Mouse (Mus musculus) heart, embryonic 12.5 days (tissue): Measurements from ENCODE around the gene Txnrd2. TPM values are rescaled to one million over a fixed set of nuclear protein-coding genes. Genes with fewer than 3 reads are reported as not detected.

Source experiments
- ATAC-seq: fragments of 200-750 bp; cut with Nextera tagmentation; 2 replicates; pipeline ENCODE4 v1.8.0; 2017; ENCODE audit warnings: moderate TSS enrichment, moderate library complexity; ENCODE audit not compliant: insufficient number of reproducible peaks, low FRiP score
- H3K27ac ChIP-seq: fragments of 300-500 bp; sonication (generic); 2 replicates; pipeline ENCODE4 v1.5.1; 2016; ENCODE audit warnings: mild to moderate bottlenecking, moderate library complexity; ENCODE audit not compliant: poor library complexity, severe bottlenecking
- H3K27me3 ChIP-seq: fragments of 300-500 bp; sonication (generic); replicated peaks from 2 replicates; pipeline ENCODE4 v1.6.1; 2016; ENCODE audit warnings: mild to moderate bottlenecking, moderate library complexity
- H3K36me3 ChIP-seq: fragments of 300-500 bp; sonication (generic); 2 replicates; pipeline ENCODE4 v1.6.1; 2016; ENCODE audit warnings: mild to moderate bottlenecking, moderate library complexity
- H3K4me1 ChIP-seq: fragments of 300-500 bp; sonication (generic); replicated peaks from 2 replicates; pipeline ENCODE4 v1.6.1; 2016; ENCODE audit warnings: mild to moderate bottlenecking
- H3K4me2 ChIP-seq: fragments of 300-500 bp; sonication (generic); 2 replicates; pipeline ENCODE4 v1.6.1; 2016; ENCODE audit warnings: mild to moderate bottlenecking, moderate library complexity
- H3K4me3 ChIP-seq: fragments of 300-500 bp; sonication (generic); 2 replicates; pipeline ENCODE4 v1.5.1; 2016; ENCODE audit warnings: mild to moderate bottlenecking
- H3K9ac ChIP-seq: fragments of 300-500 bp; sonication (generic); 2 replicates; pipeline ENCODE4 v1.6.1; 2016; ENCODE audit warnings: mild to moderate bottlenecking, moderate library complexity
- H3K9me3 ChIP-seq: fragments of 300-500 bp; sonication (generic); replicated peaks from 2 replicates; pipeline ENCODE4 v1.6.1; 2016; ENCODE audit warnings: mild to moderate bottlenecking, moderate library complexity
- whole genome bisulfite sequencing: fragments of 180-500 bp; shearing (Covaris S2); methylation state at CpG from one replicate; pipeline ENCODE4 v1.1.7; 2016; 5-methylcytosine and 5-hydroxymethylcytosine counted together
- polyA plus RNA-seq: library from polyadenylated mRNA; unstranded; fragments of >200 nt; fragmentation: Nextera tagmentation; extraction: Ambion mirVana; gene quantifications from 2 replicates; pipeline ENCODE4 v1.2.1, GENCODE M21; 2016

Txnrd2 gene
- polyA plus RNA-seq, 1 experiment from 2014 or later = 34.9 TPM

GRCm38 (mm10) chr16:18386451-18386850 lies 39.7 kb upstream of the Txnrd2 start:
- WGBS = 83% methylated on average over 7 of the region's 7 CpGs
- no peaks in the 10 kb centered on the region for H3K36me3 ChIP-seq
- H3K27ac ChIP-seq = no peak overlapping the region
- ATAC-seq = no peak
- no peak overlapping the region for H3K9ac ChIP-seq
- no peaks in the 10 kb centered on the region for H3K9me3 ChIP-seq
- H3K27me3 ChIP-seq = no peaks in the 10 kb centered on the region
- no peak overlapping the region for H3K4me2 ChIP-seq
- H3K4me3 ChIP-seq = no peak overlapping the region
- peaks cover 31% of the 10 kb centered on the region for H3K4me1 ChIP-seq

GRCm38 (mm10) chr16:18386972-18387371 lies 39.2 kb upstream of the Txnrd2 start:
- H3K36me3 ChIP-seq = no peaks in the 10 kb centered on the region
- 42% methylated on average over 3 of the region's 3 CpGs for WGBS
- no peak for ATAC-seq
- no peaks in the 10 kb centered on the region for H3K27me3 ChIP-seq
- H3K4me2 ChIP-seq = no peak overlapping the region
- H3K9me3 ChIP-seq = no peaks in the 10 kb centered on the region
- peaks cover 31% of the 10 kb centered on the region for H3K4me1 ChIP-seq
- H3K27ac ChIP-seq = peak overlapping the region; percentile 41; the same call in 1 of the 2 replicates
- H3K4me3 ChIP-seq = no peak overlapping the region
- no peak overlapping the region for H3K9ac ChIP-seq

- peak overlapping the region; percentile 17; the same call in 1 of the 2 replicates for H3K4me2 ChIP-seq
- H3K9ac ChIP-seq = peak overlapping the region; percentile 37; the same call in 1 of the 2 replicates
- H3K4me3 ChIP-seq = no peak overlapping the region
- H3K27me3 ChIP-seq = no peaks in the 10 kb centered on the region
- ATAC-seq = no peak
- WGBS = 27% methylated on average over 5 of the region's 7 CpGs
- H3K9me3 ChIP-seq = no peaks in the 10 kb centered on the region
- H3K4me1 ChIP-seq = peaks cover 38% of the 10 kb centered on the region
- H3K36me3 ChIP-seq = no peaks in the 10 kb centered on the region
- peak overlapping the region; percentile 62; the same call in 1 of the 2 replicates for H3K27ac ChIP-seq
Measured at GRCm38 (mm10) chr16:18387704-18388582, 38.2 kb upstream of the Txnrd2 start.

- Histone ChIP-seq H3K27me3 (no peaks in the 10 kb centered on the region), H3K9me3 (no peaks in the 10 kb centered on the region), H3K4me2 (no peak overlapping the region), H3K27ac (no peak overlapping the region), H3K36me3 (no peaks in the 10 kb centered on the region), H3K4me1 (peaks cover 41% of the 10 kb centered on the region), H3K4me3 (no peak overlapping the region), H3K9ac (peak overlapping the region; percentile 37; the same call in 1 of the 2 replicates)
- no peak for ATAC-seq
- WGBS = 88% methylated on average over 14 of the region's 14 CpGs
Measured at GRCm38 (mm10) chr16:18388583-18389435, 37.4 kb upstream of the Txnrd2 start.

- no peaks in the 10 kb centered on the region for H3K9me3 ChIP-seq
- no peaks in the 10 kb centered on the region for H3K27me3 ChIP-seq
- H3K4me3 ChIP-seq = no peak overlapping the region
- ATAC-seq = no peak
- H3K27ac ChIP-seq = no peak overlapping the region
- H3K9ac ChIP-seq = no peak overlapping the region
- WGBS = 74% methylated on average over 6 of the region's 6 CpGs
- H3K4me1 ChIP-seq = peaks cover 57% of the 10 kb centered on the region
- H3K36me3 ChIP-seq = no peaks in the 10 kb centered on the region
- H3K4me2 ChIP-seq = no peak overlapping the region
Measured at GRCm38 (mm10) chr16:18390399-18390798, 35.8 kb upstream of the Txnrd2 start.

GRCm38 (mm10) chr16:18391127-18391526 lies 35.1 kb upstream of the Txnrd2 start:
- no peak overlapping the region for H3K9ac ChIP-seq
- H3K27me3 ChIP-seq = no peaks in the 10 kb centered on the region
- WGBS = 86% methylated on average over 3 of the region's 3 CpGs
- H3K9me3 ChIP-seq = no peaks in the 10 kb centered on the region
- no peak overlapping the region for H3K4me3 ChIP-seq
- no peaks in the 10 kb centered on the region for H3K36me3 ChIP-seq
- ATAC-seq = no peak
- no peak overlapping the region for H3K27ac ChIP-seq
- no peak overlapping the region for H3K4me2 ChIP-seq
- peaks cover 65% of the 10 kb centered on the region for H3K4me1 ChIP-seq

- Histone ChIP-seq H3K27me3 (no peaks in the 10 kb centered on the region), H3K36me3 (peaks cover under 1% of the 10 kb centered on the region; the same call in 1 of the 2 replicates), H3K4me2 (no peak overlapping the region), H3K4me1 (peaks cover 71% of the 10 kb centered on the region), H3K9ac (no peak overlapping the region), H3K9me3 (no peaks in the 10 kb centered on the region), H3K4me3 (no peak overlapping the region), H3K27ac (no peak overlapping the region)
- ATAC-seq = no peak
- 79% methylated on average over 3 of the region's 3 CpGs for WGBS
Measured at GRCm38 (mm10) chr16:18391728-18392127, 34.5 kb upstream of the Txnrd2 start.

- H3K27me3 ChIP-seq = no peaks in the 10 kb centered on the region
- peak overlapping the region; percentile 74 for H3K4me3 ChIP-seq
- WGBS = under 1% methylated on average over 59 of the region's 63 CpGs
- H3K27ac ChIP-seq = peak overlapping the region; percentile 97
- H3K9ac ChIP-seq = peak overlapping the region; percentile 86
- H3K4me2 ChIP-seq = peak overlapping the region; percentile 99
- H3K36me3 ChIP-seq = peaks cover 10% of the 10 kb centered on the region
- H3K9me3 ChIP-seq = no peaks in the 10 kb centered on the region
- ATAC-seq = peak; percentile 86
- peaks cover 63% of the 10 kb centered on the region for H3K4me1 ChIP-seq
Measured at GRCm38 (mm10) chr16:18392469-18393426, 33.4 kb upstream of the Txnrd2 start.

- H3K27me3 ChIP-seq = no peaks in the 10 kb centered on the region
- peak overlapping the region; percentile 74 for H3K4me3 ChIP-seq
- H3K27ac ChIP-seq = peak overlapping the region; percentile 97; the same call in 1 of the 2 replicates
- peak overlapping the region; percentile 99 for H3K4me2 ChIP-seq
- peak overlapping the region; percentile 86 for H3K9ac ChIP-seq
- H3K9me3 ChIP-seq = no peaks in the 10 kb centered on the region
- peaks cover 19% of the 10 kb centered on the region for H3K36me3 ChIP-seq
- H3K4me1 ChIP-seq = peaks cover 55% of the 10 kb centered on the region
- 60% methylated on average over 5 of the region's 5 CpGs for WGBS
- ATAC-seq = no peak
Measured at GRCm38 (mm10) chr16:18393595-18393994, 32.6 kb upstream of the Txnrd2 start.

- WGBS = 77% methylated on average over 3 of the region's 3 CpGs
- peak overlapping the region; percentile 99 for H3K4me2 ChIP-seq
- no peaks in the 10 kb centered on the region for H3K9me3 ChIP-seq
- ATAC-seq = no peak
- no peaks in the 10 kb centered on the region for H3K27me3 ChIP-seq
- peaks cover 24% of the 10 kb centered on the region for H3K36me3 ChIP-seq
- H3K9ac ChIP-seq = peak overlapping the region; percentile 86
- peaks cover 50% of the 10 kb centered on the region for H3K4me1 ChIP-seq
- H3K27ac ChIP-seq = peak overlapping the region; percentile 97; the same call in 1 of the 2 replicates
- peak overlapping the region; percentile 74; the same call in 1 of the 2 replicates for H3K4me3 ChIP-seq
Measured at GRCm38 (mm10) chr16:18394056-18394455, 32.1 kb upstream of the Txnrd2 start.
